Mouse (Mus musculus): Measurements from ENCODE around the gene Smim8. TPM values are rescaled to one million over a fixed set of nuclear protein-coding genes. Genes with fewer than 3 reads are reported as not detected.
"Not testable (repeated sequence)": the region's sequence is repeated elsewhere in the genome, so short reads cannot be mapped to it uniquely, and the experiment has no call there.

Gene Smim8
- polyA plus RNA-seq, 1 experiment from 2014 or later: 43.9 TPM

DNA sequence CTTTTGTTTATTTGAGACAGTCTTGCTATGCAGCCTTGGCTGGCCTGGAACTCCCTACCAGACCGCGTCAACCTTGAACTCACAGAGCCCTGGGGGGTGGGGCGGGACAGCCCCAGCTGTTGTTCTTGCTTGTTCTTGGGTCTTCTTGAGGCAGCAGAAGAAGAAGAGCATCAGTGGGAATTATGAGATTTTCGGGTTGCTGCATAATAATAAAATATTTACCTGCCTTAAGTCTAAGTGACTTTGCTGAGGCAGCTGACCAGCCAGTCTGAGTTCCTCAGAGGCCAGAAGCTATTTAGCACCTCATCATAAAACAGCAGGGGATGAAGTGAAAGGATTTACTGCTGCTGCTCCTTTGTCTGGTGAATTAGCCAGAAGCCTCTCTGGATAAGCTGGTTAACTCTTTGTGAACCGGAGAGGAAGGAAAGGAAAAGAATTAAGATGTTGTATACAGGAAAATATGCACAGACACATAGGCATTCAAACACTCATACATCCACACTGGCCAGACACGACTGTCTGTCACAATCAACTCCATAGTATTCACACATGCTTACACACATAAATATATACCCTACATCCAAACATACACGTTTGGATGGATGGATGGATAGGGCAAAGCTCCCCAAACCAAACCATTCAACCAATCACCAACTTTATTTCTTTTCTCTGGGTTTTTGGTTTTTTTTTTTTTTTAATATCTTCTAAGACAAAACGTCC is 6.4 kb downstream of the Smim8 start:
- Histone ChIP-seq H3K36me3 (ENCODE audit: control insufficient read depth, insufficient read depth, low read length) (no peaks in the 10 kb centered on the region), H3K27me3 (ENCODE audit: control insufficient read depth, insufficient read depth, low read length) (no peaks in the 10 kb centered on the region), H3K4me3 (ENCODE audit: low read depth, low read length) (no peak overlapping the region), H3K9me3 (ENCODE audit: control insufficient read depth, low read length) (no peaks in the 10 kb centered on the region), H3K4me1 (replicated peaks; ENCODE audit: control insufficient read depth, insufficient read depth) (no peaks in the 10 kb centered on the region), H3K4me2 (replicated peaks; ENCODE audit: low read depth) (no peak overlapping the region), H3K9ac (ENCODE audit: low read length) (no peak overlapping the region), H3K27ac (replicated peaks) (no peak overlapping the region)
- TF ChIP-seq EP300 (optimal IDR thresholded peaks at IDR 0.05) (no peak), CTCF (IDR thresholded peaks at IDR 0.05; ENCODE audit: low read depth) (no peak)
- ATAC-seq (ENCODE audit: low FRiP score, low TSS enrichment) (no peak), DNase-seq (ENCODE audit: low spot score) (no peak)
- WGBS: 24% methylated on average over 8 of the region's 8 CpGs

DNA sequence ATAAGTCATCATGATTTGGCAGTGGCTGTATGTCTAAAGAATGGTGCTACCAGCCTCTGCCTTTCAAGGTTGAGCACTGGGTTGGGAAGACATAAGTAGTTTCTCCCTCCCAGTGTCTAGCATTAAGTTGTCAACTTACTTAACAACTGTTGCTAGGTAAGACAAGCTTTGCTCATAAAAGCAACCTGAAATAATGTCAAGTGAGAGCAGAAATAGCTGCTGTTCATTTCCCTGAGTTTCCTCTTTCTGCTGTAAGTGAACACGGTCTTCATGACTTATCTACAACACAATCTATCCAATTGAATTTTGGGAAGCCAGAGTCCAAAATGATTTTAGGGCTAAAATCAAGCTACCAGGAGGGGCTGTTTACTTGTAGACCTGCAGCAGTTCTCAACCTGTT is 22.1 kb downstream of the Smim8 start, which contains the start of gene Gm136:
Gm136 (minus strand) TSS at position 101 of the 400 bp plus-strand sequence.
- H3K27ac ChIP-seq (replicated peaks): no peak within 1 kb of the TSS
- H3K4me1 ChIP-seq (replicated peaks; ENCODE audit: control insufficient read depth, insufficient read depth): no peaks in the 10 kb centered on the region
- no peaks in the 10 kb centered on the region for H3K27me3 ChIP-seq (ENCODE audit: control insufficient read depth, insufficient read depth, low read length)
- H3K9ac ChIP-seq (ENCODE audit: low read length): no peak within 1 kb of the TSS
- no peak for DNase-seq (ENCODE audit: low spot score)
- TF ChIP-seq EP300 (optimal IDR thresholded peaks at IDR 0.05): no peak
- no peak for TF ChIP-seq CTCF (IDR thresholded peaks at IDR 0.05; ENCODE audit: low read depth)
- H3K4me3 ChIP-seq (ENCODE audit: low read depth, low read length): no peak within 1 kb of the TSS
- H3K4me2 ChIP-seq (replicated peaks; ENCODE audit: low read depth): no peak within 1 kb of the TSS
- H3K36me3 ChIP-seq (ENCODE audit: control insufficient read depth, insufficient read depth, low read length): no peaks in the 10 kb centered on the region
- 74% methylated on average over 1 of the region's 1 CpGs for WGBS
- H3K9me3 ChIP-seq (ENCODE audit: control insufficient read depth, low read length): no peaks in the 10 kb centered on the region
- no peak for ATAC-seq (ENCODE audit: low FRiP score, low TSS enrichment)

DNA sequence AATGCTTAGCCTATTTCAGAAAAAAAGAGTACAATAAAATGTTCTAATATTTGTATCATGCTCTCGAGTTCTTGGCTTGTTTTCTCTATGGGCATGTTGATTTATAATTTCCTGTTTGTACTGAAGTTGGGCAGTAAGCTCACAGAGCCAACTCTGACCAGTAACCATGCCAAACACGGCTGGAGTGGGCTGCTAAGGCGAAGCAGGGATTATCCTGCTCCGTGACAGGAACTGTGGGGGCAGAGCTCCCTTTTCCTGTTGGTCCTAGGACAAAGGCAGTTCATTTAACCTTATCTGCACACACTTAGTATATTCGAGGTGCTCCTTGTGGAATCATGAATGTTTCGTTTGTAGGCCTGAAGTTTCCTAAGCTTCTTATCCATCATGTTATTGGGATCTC is 29.0 kb downstream of the Smim8 start:
- no peaks in the 10 kb centered on the region for H3K36me3 ChIP-seq (ENCODE audit: control insufficient read depth, insufficient read depth, low read length)
- H3K9ac ChIP-seq (ENCODE audit: low read length): no peak overlapping the region
- TF ChIP-seq CTCF (IDR thresholded peaks at IDR 0.05; ENCODE audit: low read depth) (no peak), EP300 (optimal IDR thresholded peaks at IDR 0.05) (no peak)
- no peaks in the 10 kb centered on the region for H3K27me3 ChIP-seq (ENCODE audit: control insufficient read depth, insufficient read depth, low read length)
- DNase-seq (ENCODE audit: low spot score) (no peak), ATAC-seq (ENCODE audit: low FRiP score, low TSS enrichment) (no peak)
- H3K4me2 ChIP-seq (replicated peaks; ENCODE audit: low read depth): no peak overlapping the region
- no peak overlapping the region for H3K4me3 ChIP-seq (ENCODE audit: low read depth, low read length)
- WGBS: 35% methylated on average over 6 of the region's 6 CpGs
- H3K4me1 ChIP-seq (replicated peaks; ENCODE audit: control insufficient read depth, insufficient read depth): no peaks in the 10 kb centered on the region
- H3K27ac ChIP-seq (replicated peaks): no peak overlapping the region; the same call in 1 of the 2 replicates
- no peaks in the 10 kb centered on the region for H3K9me3 ChIP-seq (ENCODE audit: control insufficient read depth, low read length)

DNA sequence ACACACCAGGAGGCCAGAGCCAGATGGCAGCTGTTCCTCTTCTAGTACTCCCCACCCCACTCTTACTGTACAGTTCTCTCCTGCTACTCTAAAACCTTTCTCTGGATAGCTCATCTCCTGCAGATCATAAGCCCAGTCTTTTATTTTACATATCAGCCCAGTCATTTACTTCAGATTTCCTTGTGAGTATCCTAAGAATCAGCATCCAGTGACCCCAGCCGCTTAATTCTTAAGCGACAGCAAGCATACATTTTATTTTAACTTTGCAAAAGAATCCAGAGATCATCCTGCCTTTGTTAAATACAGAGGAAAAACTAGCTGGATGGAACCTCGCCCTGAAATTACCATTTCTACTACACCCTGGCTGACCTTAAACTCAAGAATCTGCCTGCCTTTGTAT is 43.8 kb downstream of the Smim8 start:
- Histone ChIP-seq H3K36me3 (ENCODE audit: control insufficient read depth, insufficient read depth, low read length) (no peaks in the 10 kb centered on the region), H3K4me3 (ENCODE audit: low read depth, low read length) (no peak overlapping the region), H3K4me2 (replicated peaks; ENCODE audit: low read depth) (no peak overlapping the region), H3K27ac (replicated peaks) (no peak overlapping the region), H3K9ac (ENCODE audit: low read length) (no peak overlapping the region), H3K9me3 (ENCODE audit: control insufficient read depth, low read length) (no peaks in the 10 kb centered on the region), H3K27me3 (ENCODE audit: control insufficient read depth, insufficient read depth, low read length) (no peaks in the 10 kb centered on the region), H3K4me1 (replicated peaks; ENCODE audit: control insufficient read depth, insufficient read depth) (no peaks in the 10 kb centered on the region)
- TF ChIP-seq CTCF (IDR thresholded peaks at IDR 0.05; ENCODE audit: low read depth): no peak
- no peak for TF ChIP-seq EP300 (optimal IDR thresholded peaks at IDR 0.05)
- 67% methylated on average over 3 of the region's 3 CpGs for WGBS
- no peak for DNase-seq (ENCODE audit: low spot score)
- ATAC-seq (ENCODE audit: low FRiP score, low TSS enrichment): no peak

DNA sequence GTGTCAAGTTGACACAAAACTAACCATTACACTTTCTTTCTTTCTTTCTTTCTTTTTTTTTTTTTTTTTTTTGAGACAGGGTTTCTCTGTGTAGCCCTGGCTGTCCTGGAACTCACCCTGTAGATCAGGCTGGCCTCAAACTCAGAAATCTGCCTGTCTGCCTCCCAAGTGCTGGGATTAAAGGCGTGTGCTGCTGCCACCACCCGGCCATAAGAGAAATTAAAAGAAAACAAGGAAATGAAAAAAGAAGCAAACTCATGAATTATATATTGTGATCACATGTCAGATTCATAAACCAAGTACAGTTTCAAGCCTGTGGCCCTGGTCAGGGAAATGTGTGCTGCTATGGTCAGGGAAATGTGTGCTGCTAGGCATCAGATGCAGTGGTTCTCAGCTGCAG is 44.8 kb downstream of the Smim8 start:
- not testable (repeated sequence) for H3K9ac ChIP-seq (ENCODE audit: low read length); H3K9me3 ChIP-seq (ENCODE audit: control insufficient read depth, low read length); H3K36me3 ChIP-seq (ENCODE audit: control insufficient read depth, insufficient read depth, low read length); H3K4me2 ChIP-seq (replicated peaks; ENCODE audit: low read depth); H3K27ac ChIP-seq (replicated peaks); ATAC-seq (ENCODE audit: low FRiP score, low TSS enrichment); H3K4me1 ChIP-seq (replicated peaks; ENCODE audit: control insufficient read depth, insufficient read depth); H3K27me3 ChIP-seq (ENCODE audit: control insufficient read depth, insufficient read depth, low read length); DNase-seq (ENCODE audit: low spot score); H3K4me3 ChIP-seq (ENCODE audit: low read depth, low read length)
- WGBS: 15% methylated on average over 2 of the region's 2 CpGs
- peak; percentile 60 for TF ChIP-seq CTCF (IDR thresholded peaks at IDR 0.05; ENCODE audit: low read depth)

DNA sequence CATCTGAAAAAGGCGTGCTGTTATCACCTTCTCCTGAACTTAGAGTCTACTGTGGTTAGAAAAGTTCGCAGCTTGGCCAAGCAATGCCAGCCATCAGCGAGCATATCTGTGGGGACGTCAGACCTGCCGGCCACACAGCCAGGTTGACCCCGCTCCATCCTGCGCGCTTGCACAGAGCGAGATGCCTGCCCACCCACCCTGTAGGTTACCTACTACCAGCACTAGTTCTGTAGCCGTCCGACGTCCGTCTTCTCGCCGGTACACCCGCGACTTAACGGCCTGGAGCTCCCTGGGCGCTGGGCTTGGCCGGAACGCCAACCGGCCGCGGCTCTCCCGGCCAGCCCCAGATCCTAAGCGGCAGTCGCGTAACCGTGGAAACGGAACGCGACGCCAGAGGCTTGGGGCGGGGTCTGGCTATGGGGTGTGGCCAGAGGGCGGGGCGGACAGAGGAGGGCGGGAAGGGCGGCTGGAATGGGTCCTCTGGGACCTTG is 48.3 kb downstream of the Smim8 start, which contains the start of gene Cfap206:
Cfap206 (minus strand) TSS at position 356 of the 491 bp plus-strand sequence.
- ATAC-seq (ENCODE audit: low FRiP score, low TSS enrichment): peak; percentile 95

DNA sequence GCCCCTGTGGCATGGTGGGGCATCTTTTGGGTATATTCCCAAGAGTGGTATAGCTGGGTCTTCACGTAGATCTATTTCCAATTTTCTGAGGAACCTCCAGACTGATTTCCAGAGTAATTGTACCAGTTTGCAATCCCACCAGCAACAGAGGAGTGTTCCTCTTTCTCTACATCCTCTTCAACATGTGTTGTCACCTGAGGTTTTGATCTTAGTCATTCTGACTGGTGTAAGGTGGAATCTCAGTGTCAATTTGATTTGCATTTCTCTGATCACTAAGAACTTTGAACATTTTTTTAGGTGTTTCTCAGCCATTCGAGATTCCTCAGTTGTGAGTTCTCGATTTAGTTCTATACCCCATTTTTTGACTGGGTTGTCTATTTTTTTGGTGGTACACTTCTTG is 52.5 kb downstream of the Smim8 start:
- not testable (repeated sequence) for H3K9ac ChIP-seq (ENCODE audit: low read length); H3K4me3 ChIP-seq (ENCODE audit: low read depth, low read length); H3K4me2 ChIP-seq (replicated peaks; ENCODE audit: low read depth); H3K9me3 ChIP-seq (ENCODE audit: control insufficient read depth, low read length); H3K27me3 ChIP-seq (ENCODE audit: control insufficient read depth, insufficient read depth, low read length); H3K27ac ChIP-seq (replicated peaks); H3K36me3 ChIP-seq (ENCODE audit: control insufficient read depth, insufficient read depth, low read length); H3K4me1 ChIP-seq (replicated peaks; ENCODE audit: control insufficient read depth, insufficient read depth); DNase-seq (ENCODE audit: low spot score); ATAC-seq (ENCODE audit: low FRiP score, low TSS enrichment)
- 89% methylated on average over 3 of the region's 3 CpGs for WGBS

More for the DNA sequence above, 48.3 kb downstream of the Smim8 start, which contains the start of gene Cfap206:
- no peaks in the 10 kb centered on the region for H3K27me3 ChIP-seq (ENCODE audit: control insufficient read depth, insufficient read depth, low read length)
- no peak within 1 kb of the TSS for H3K27ac ChIP-seq (replicated peaks)
- peak; percentile 82 for DNase-seq (ENCODE audit: low spot score)
- H3K9me3 ChIP-seq (ENCODE audit: control insufficient read depth, low read length): no peaks in the 10 kb centered on the region
- H3K4me1 ChIP-seq (replicated peaks; ENCODE audit: control insufficient read depth, insufficient read depth): no peaks in the 10 kb centered on the region
- H3K9ac ChIP-seq (ENCODE audit: low read length): peak within 1 kb of the TSS; percentile 53; the same call in 1 of the 2 replicates
- no peaks in the 10 kb centered on the region for H3K36me3 ChIP-seq (ENCODE audit: control insufficient read depth, insufficient read depth, low read length)
- peak within 1 kb of the TSS; percentile 45 for H3K4me3 ChIP-seq (ENCODE audit: low read depth, low read length)
- no peak for TF ChIP-seq CTCF (IDR thresholded peaks at IDR 0.05; ENCODE audit: low read depth)
- WGBS: under 1% methylated on average over 38 of the region's 38 CpGs
- H3K4me2 ChIP-seq (replicated peaks; ENCODE audit: low read depth): peak within 1 kb of the TSS; percentile 87

All from stomach, postnatal 0 days (tissue).